Mouse (Mus musculus): Measurements from ENCODE around the gene Psd. TPM values are rescaled to one million over a fixed set of nuclear protein-coding genes. Genes with fewer than 3 reads are reported as not detected.

The Psd gene
- polyA plus RNA-seq, 1 experiment: 0.71 TPM

DNA sequence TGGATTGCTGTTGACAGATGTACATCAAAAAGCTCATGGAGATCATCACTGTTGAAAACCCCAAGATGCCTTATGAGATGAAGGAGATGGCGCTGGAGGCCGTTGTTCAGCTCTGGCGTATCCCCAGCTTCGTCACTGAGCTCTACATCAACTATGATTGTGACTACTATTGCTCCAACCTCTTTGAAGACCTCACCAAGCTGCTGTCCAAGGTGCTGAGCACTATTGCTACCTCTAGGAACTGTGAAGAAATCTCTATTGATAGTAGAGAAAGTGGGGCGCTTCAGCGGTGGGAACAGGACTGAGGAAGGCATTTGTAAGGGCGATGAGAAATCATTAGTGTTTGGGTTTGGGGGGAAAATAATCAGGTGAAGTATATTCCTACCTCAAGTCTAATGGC is 62.2 kb downstream of the Psd start:
- H3K4me3 ChIP-seq (ENCODE audit: insufficient read depth, low read length): no peak overlapping the region
- TF ChIP-seq POLR2A (IDR thresholded peaks at IDR 0.05; ENCODE audit: borderline replicate concordance, low read depth, low read length): no peak
- H3K27ac ChIP-seq (ENCODE audit: insufficient read depth, low read depth, low read length): no peak overlapping the region
- H3K4me1 ChIP-seq (ENCODE audit: control insufficient read depth, insufficient read depth, low read length): no peaks in the 10 kb centered on the region

Other genes with a start within 250 kb of the Psd start
- gene Elovl3, start 195.3 kb downstream of the Psd start, polyA plus RNA-seq (2012; ENCODE audit: insufficient read depth, insufficient read length, missing spikeins): not detected in 2 replicates
- not detected in 2 replicates for gene Pitx3, start 178.8 kb downstream of the Psd start, polyA plus RNA-seq (2012; ENCODE audit: insufficient read depth, insufficient read length, missing spikeins)
- gene Gbf1, start 174.6 kb downstream of the Psd start, polyA plus RNA-seq (2012; ENCODE audit: insufficient read depth, insufficient read length, missing spikeins): 20.2 and 28.0 TPM in 2 replicates
- gene Nfkb2, start 22.8 kb downstream of the Psd start, polyA plus RNA-seq (2012; ENCODE audit: insufficient read depth, insufficient read length, missing spikeins): 44.7 and 51.7 TPM in 2 replicates
- gene Fbxl15, start 1.0 kb upstream of the Psd start, polyA plus RNA-seq (2012; ENCODE audit: insufficient read depth, insufficient read length, missing spikeins): 6.9 and 8.9 TPM in 2 replicates
- 136 and 163 TPM in 2 replicates for gene Cuedc2, start 11.5 kb upstream of the Psd start, polyA plus RNA-seq (2012; ENCODE audit: insufficient read depth, insufficient read length, missing spikeins)
- gene Mfsd13a, start 14.0 kb upstream of the Psd start, polyA plus RNA-seq (2012; ENCODE audit: insufficient read depth, insufficient read length, missing spikeins): 23.2 and 25.5 TPM in 2 replicates
- gene 2310034G01Rik, start 23.1 kb upstream of the Psd start, polyA plus RNA-seq (2012; ENCODE audit: insufficient read depth, insufficient read length, missing spikeins): 0.67 TPM in 1 of 2 replicates, not detected in the other
- gene Actr1a, start 68.6 kb upstream of the Psd start, polyA plus RNA-seq (2012; ENCODE audit: insufficient read depth, insufficient read length, missing spikeins): 79.0 and 92.5 TPM in 2 replicates
- gene Sufu, start 69.7 kb upstream of the Psd start, polyA plus RNA-seq (2012; ENCODE audit: insufficient read depth, insufficient read length, missing spikeins): 14.7 and 15.1 TPM in 2 replicates
- gene Trim8, start 174.5 kb upstream of the Psd start, polyA plus RNA-seq (2012; ENCODE audit: insufficient read depth, insufficient read length, missing spikeins): 66.3 and 69.0 TPM in 2 replicates
- 36.7 and 36.9 TPM in 2 replicates for gene Arl3, start 246.0 kb upstream of the Psd start, polyA plus RNA-seq (2012; ENCODE audit: insufficient read depth, insufficient read length, missing spikeins)
- gene Sfxn2, start 246.2 kb upstream of the Psd start, polyA plus RNA-seq (2012; ENCODE audit: insufficient read depth, insufficient read length, missing spikeins): 12.3 and 14.7 TPM in 2 replicates